Mouse (Mus musculus): ENCODE data around the gene Timm8a2.

- no peak for TF ChIP-seq CTCF (IDR thresholded peaks at IDR 0.05)
- TF ChIP-seq POLR2A (IDR thresholded peaks at IDR 0.05; ENCODE audit: insufficient read depth, low read depth, low read length), result no peak
- no peak for TF ChIP-seq EP300 (IDR thresholded peaks at IDR 0.05; ENCODE audit: insufficient read depth, low read depth, low read length)
These were observed 53.5 kb downstream of the Timm8a2 start for GRCm38 (mm10) chr14:122087956-122088355.

Measured in heart, adult 2 months (tissue).